Mouse (Mus musculus) layer of hippocampus, postnatal 25 days (tissue): ENCODE data around the gene Fkbp2. TPM values are rescaled to one million over a fixed set of nuclear protein-coding genes. Genes with fewer than 3 reads are reported as not detected.

Source experiments
- total RNA-seq, 2 experiments: library from RNA; stranded (reverse); gene quantifications; 2 replicates each; pipeline ENCODE4 v1.2.3; 2021

Fkbp2 gene
- total RNA-seq, 2 experiments from 2014 or later, result 88.6 to 93.9 TPM

Other genes with a start within 250 kb of the Fkbp2 start
- 10 to 100 TPM; 32.0 to 34.7 TPM for gene Rps6ka4, start 139.9 kb downstream of the Fkbp2 start, total RNA-seq
- gene Ccdc88b, start 122.3 kb downstream of the Fkbp2 start, total RNA-seq, result 10 to 100 TPM in 1 of 2 experiments, 1 to 10 TPM in 1; 7.5 to 11.9 TPM
- 10 to 100 TPM; 40.7 to 43.9 TPM for gene Trmt112, start 70.8 kb downstream of the Fkbp2 start, total RNA-seq
- gene Prdx5, start 70.4 kb downstream of the Fkbp2 start, total RNA-seq, result 100 to 1,000 TPM; 384 to 436 TPM
- 10 to 100 TPM; 56.2 to 57.7 TPM for gene Esrra, start 58.7 kb downstream of the Fkbp2 start, total RNA-seq
- 10 to 100 TPM; 11.0 to 12.1 TPM for gene Catsperz, start 55.1 kb downstream of the Fkbp2 start, total RNA-seq
- 10 to 100 TPM; 18.4 to 20.2 TPM for gene Kcnk4, start 46.0 kb downstream of the Fkbp2 start, total RNA-seq
- gene Bad, start 38.6 kb downstream of the Fkbp2 start, total RNA-seq, result 10 to 100 TPM; 42.7 to 44.5 TPM
- gene Gpr137, start 38.0 kb downstream of the Fkbp2 start, total RNA-seq, result 100 to 1,000 TPM; 103 to 106 TPM
- gene Ppp1r14b, start 5.5 kb downstream of the Fkbp2 start, total RNA-seq, result 10 to 100 TPM; 63.3 to 69.8 TPM
- gene Plcb3, start 4.0 kb downstream of the Fkbp2 start, total RNA-seq, result 10 to 100 TPM; 14.8 to 16.0 TPM
- 10 to 100 TPM; 83.2 to 85.2 TPM for gene Vegfb, start 7.2 kb upstream of the Fkbp2 start, total RNA-seq
- 10 to 100 TPM; 21.9 to 23.5 TPM for gene Dnajc4, start 12.1 kb upstream of the Fkbp2 start, total RNA-seq
- gene Nudt22, start 15.6 kb upstream of the Fkbp2 start, total RNA-seq, result 10 to 100 TPM; 13.5 to 14.9 TPM
- gene Trpt1, start 15.6 kb upstream of the Fkbp2 start, total RNA-seq, result 10 to 100 TPM; 16.1 to 18.8 TPM
- 1 to 10 TPM; 4.3 to 4.6 TPM for gene Fermt3, start 39.0 kb upstream of the Fkbp2 start, total RNA-seq
- gene Stip1, start 59.5 kb upstream of the Fkbp2 start, total RNA-seq, result 100 to 1,000 TPM; 169 to 202 TPM
- 10 to 100 TPM; 16.4 to 22.0 TPM for gene Macrod1, start 76.3 kb upstream of the Fkbp2 start, total RNA-seq
- 10 to 100 TPM; 18.3 to 21.2 TPM for gene Flrt1, start 125.2 kb upstream of the Fkbp2 start, total RNA-seq
- gene Otub1, start 225.8 kb upstream of the Fkbp2 start, total RNA-seq, result 100 to 1,000 TPM; 291 to 300 TPM
- gene Cox8a, start 237.1 kb upstream of the Fkbp2 start, total RNA-seq, result 1,000 to 10,000 TPM; 1,060 to 1,153 TPM